Mouse (Mus musculus) naive thymus-derived CD4-positive, alpha-beta T cell, adult 2 months (primary cell): ENCODE measurements around the gene Slc5a11.

Experiments
- DNase-seq: peaks from one replicate; pipeline ENCODE4 v3.0.0-alpha.2; 2011; ENCODE audit warnings: low read depth

The Slc5a11 gene

DNA sequence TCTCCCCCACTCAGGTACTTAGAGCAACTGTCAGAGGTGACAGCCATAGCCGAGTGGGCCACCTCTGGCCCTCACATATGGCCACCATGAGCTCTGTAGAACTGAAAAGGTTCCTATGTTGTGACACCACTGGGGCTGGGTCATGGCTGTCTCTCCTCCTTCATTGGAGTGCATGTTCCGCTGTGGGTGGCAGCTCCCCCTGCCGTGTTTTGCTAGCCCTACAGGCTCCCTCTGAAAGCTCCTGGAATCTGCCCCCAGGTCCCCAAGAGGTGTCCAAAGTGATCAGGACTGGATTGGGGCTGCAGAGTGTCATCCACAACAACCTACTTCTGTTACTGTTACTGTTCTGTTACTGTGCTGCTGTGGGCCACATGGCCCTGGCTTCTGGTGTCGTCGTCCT, 2.3 kb upstream of the Slc5a11 start:
- no peak for DNase-seq

DNA sequence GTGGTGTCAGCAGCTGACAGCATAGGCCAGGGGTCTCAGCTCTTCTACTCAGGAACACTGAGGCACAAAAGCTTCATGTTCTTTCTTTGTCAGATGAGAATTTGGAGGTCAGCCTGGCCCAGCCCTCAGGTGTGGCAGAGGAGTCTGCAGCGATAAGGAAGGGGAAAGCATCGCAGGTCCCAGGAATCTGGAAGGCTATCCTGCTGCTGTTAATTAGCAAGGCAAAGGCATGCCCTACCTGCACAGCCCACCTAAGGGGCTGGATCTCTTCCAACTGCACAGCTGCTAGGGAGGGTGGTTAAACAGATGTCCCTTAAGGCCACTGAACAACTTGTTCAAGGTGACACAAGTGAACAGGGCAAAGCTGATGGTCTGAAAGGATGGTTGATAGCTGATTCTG, 558 bp downstream of the Slc5a11 start:
- DNase-seq: no peak

GRCm38 (mm10) chr7:123217448-123218354, 3.1 kb downstream of the Slc5a11 start:
- DNase-seq: no peak

GRCm38 (mm10) chr7:123218620-123219019, 4.0 kb downstream of the Slc5a11 start:
- no peak for DNase-seq

DNA sequence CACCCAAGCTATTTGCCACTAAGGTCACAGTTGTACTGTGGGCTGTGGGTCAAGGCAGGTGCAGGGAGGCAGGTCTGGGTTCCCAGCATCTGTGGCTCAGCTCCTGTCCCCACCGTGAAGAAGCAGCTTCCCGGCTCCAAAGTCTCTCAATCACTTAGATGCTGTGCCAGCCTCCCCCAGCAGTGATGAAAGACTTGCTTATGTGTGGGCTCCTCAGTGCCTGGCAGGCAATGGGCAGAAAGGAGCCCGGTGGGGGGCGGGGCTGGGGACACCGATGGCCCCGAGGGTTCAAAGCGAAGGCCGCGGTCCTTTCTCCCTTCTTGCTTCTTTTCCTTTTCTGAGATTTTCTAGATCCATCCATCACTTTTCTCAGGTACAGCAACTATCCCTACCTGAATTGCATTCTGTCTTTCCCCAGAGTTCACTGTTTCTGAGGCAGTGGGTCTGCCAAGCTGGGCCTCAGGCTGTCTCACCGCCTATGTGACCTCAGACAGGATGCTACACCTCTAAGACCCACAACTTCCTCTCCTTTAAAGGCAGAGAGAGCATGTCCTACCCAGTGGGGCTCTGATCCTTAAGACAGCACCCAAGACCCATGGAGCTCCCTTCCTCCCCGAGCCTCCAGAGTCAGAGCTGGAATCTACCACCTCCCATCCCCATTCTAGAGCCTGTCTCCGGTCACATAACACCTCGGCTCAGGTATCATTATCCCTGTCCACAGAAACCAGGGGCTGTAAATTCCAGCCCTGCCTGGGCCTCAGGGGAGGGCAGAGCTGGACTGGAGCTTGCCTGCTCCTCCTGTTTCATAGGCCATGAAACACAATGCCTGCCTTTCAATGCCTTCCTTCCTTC, 5.4 kb downstream of the Slc5a11 start:
- no peak for DNase-seq

GRCm38 (mm10) chr7:123220633-123220942, 6.0 kb downstream of the Slc5a11 start:
- DNase-seq: no peak

GRCm38 (mm10) chr7:123224076-123224475, 9.5 kb downstream of the Slc5a11 start:
- DNase-seq: no peak

DNA sequence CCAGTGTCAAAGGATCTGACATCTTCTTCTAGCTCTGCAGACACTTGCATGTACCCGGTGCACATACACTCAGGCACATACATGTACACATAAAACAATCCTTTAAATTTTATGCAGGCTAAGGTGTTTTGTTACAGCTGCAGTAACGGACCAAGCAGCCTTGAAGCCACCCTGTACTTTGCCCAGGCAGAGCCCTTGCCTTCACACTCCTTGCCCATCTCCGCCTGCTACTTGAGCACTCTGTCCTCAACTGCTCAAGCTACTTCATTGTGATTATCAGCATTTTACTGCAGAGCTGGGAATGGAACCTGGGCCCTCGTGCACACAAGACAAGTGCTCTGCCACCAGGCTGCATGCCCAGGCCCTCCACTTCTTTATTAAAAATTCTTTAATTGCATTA, 10.6 kb downstream of the Slc5a11 start:
- no peak for DNase-seq

- no peak for DNase-seq
These were observed 20.9 kb downstream of the Slc5a11 start for GRCm38 (mm10) chr7:123235449-123235848.

DNA sequence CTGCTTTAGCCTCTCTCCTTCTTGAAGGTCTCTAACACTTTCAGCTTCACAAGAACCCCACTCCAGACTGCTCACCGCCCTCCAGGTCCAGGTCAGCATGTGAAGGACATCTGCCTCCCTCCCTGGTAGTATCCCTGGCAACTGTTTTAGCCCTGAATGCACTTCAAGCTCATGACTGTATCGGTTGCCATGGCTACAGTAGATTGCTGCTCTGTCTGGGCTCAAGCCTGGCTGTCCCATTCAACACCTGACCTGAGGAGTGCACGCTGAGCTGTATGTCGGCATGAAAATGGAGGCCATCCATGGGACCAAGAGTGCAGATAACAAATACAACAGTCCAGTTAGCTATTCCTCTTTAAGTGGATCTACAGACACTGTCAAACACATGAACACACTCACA, 24.0 kb downstream of the Slc5a11 start:
- DNase-seq: no peak

- DNase-seq: peak; percentile 23
These were observed 25.5 kb downstream of the Slc5a11 start for GRCm38 (mm10) chr7:123240064-123240463.

DNA sequence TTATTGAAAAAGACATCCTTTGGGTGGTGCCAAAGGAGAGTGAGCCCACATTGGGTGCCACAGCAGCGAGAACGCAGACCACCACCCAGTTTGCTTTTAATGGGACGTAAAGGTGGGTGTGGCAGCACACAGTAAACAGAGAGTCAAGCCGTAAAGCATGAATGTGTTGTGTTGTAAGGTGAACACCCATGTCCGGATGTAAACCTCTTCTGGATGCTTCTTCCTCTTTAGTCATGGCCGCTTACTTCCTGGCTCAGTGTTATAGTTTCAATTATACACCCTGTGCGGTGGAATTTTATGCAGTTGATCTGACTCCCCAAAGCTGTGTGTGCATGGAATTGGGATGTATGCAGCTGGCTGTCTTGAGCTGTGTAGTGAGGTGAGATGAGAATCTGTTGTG, 27.7 kb downstream of the Slc5a11 start:
- DNase-seq: no peak

GRCm38 (mm10) chr7:123244833-123245232, 30.3 kb downstream of the Slc5a11 start:
- DNase-seq: no peak

- DNase-seq: no peak
These were observed 32.0 kb downstream of the Slc5a11 start for GRCm38 (mm10) chr7:123246504-123247084.

DNA sequence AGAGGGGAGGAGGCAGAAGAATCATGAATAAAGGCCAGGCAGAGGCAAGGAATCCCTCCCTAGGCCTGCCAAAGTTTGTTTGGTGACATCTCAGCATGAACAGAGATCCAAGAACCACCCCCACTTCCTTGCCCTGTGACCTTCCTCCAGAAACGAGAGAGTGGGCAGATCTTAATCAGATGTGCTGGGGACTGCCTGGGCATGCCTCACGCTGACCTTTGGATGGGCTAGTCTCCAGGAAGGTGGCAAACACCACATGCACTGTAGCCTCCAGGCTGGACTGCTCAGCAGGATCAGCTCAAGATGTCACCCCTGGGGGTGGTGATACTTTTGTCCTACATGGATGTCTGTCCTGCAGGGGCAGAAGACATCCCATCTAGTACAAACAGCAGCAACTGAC, 33.6 kb downstream of the Slc5a11 start:
- DNase-seq: no peak

DNA sequence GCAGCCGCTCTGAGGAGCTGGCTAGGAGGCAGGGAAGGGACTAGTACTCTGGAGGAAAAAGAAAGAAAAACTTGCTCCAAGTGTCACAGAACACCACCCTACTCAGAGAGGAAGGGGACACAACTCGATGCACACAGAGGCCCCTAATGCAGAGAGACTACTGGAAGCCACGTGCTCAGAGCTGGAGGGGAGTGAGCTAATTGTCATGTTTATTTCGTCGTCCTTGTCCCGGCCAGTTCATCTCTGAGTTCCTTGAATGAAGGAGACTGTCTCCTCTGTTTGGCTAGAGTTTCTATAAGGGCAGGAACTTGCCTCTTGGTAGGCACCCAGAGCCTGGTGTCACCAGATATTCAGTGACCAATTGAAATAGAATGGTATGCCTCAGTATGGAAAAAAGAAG, 36.8 kb downstream of the Slc5a11 start:
- no peak for DNase-seq

DNA sequence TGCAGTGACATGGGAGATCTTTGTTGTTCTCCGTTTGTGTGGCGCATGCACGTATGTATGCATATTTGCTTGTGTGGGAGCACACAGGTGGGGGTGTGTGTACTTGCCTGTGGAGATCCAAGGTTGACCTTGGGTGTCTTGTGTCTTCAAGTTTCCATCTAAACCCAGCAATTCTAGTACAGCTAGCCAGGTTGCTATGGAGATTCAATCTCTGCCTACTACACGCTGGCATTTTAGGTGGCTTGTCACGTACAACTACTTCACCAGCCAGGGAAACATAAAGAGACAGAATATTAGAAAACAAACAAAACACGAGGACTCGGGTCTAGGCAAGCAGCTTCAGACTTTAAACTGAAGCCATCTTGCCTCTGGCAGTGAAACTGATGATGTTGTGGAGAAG, 38.8 kb downstream of the Slc5a11 start:
- DNase-seq: no peak

- DNase-seq: no peak
These were observed 39.8 kb downstream of the Slc5a11 start for GRCm38 (mm10) chr7:123254196-123254970.

DNA sequence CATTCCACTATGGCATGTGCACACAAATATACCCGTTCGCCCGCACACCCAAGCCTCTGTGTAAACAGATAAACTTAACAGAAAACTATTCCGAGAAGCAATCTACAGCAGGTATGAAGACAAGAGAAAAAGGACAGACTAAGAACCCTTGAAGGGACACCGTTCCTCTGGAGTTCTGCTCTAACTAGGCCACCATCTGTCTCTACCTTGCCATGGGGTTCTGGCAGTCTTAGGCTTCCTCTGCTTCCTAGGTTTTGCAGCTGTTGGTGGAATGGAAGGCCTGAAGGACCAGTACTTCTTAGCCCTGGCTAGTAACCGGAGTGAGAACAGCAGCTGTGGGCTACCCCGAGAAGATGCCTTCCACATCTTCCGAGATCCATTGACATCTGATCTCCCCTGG, 43.5 kb downstream of the Slc5a11 start:
- DNase-seq: no peak

GRCm38 (mm10) chr7:123273056-123273455, 58.5 kb downstream of the Slc5a11 start:
- DNase-seq: no peak

GRCm38 (mm10) chr7:123276568-123276967, 62.0 kb downstream of the Slc5a11 start:
- DNase-seq: no peak

GRCm38 (mm10) chr7:123279797-123280196, 65.2 kb downstream of the Slc5a11 start:
- DNase-seq: no peak
